Mouse (Mus musculus) inflammation-experienced regulatory T-cells, adult 6 months (primary cell): Measurements from ENCODE around the gene Slc25a1. TPM values are rescaled to one million over a fixed set of nuclear protein-coding genes. Genes with fewer than 3 reads are reported as not detected.

Source experiments
- ATAC-seq: one replicate; pipeline ENCODE4 v1.8.0; 2017
- polyA plus RNA-seq, 3 experiments: library from polyadenylated mRNA; unstranded; fragments of 100-300 nt; shearing (Covaris generic); gene quantifications; one replicate each; pipeline ENCODE4 v1.2.1; 2017

Slc25a1 gene
- polyA plus RNA-seq, 3 experiments from 2014 or later = 4.4 to 12.6 (median 8.2) TPM

GRCm38 (mm10) chr16:17921325-17922162, 6.5 kb downstream of the Slc25a1 start:
- ATAC-seq = peak; percentile 99

GRCm38 (mm10) chr16:17920586-17920985, 7.4 kb downstream of the Slc25a1 start:
- ATAC-seq = no peak

GRCm38 (mm10) chr16:17914307-17915249, 13.4 kb downstream of the Slc25a1 start, which contains the start of gene Gsc2:
Gene Gsc2, minus strand, starts transcription at chr16:17915059.
- ATAC-seq = no peak

GRCm38 (mm10) chr16:17911052-17911595, 16.9 kb downstream of the Slc25a1 start, which contains the start of gene Ess2:
Gene Ess2, minus strand, starts transcription at chr16:17911348.
- peak; percentile 100 for ATAC-seq

GRCm38 (mm10) chr16:17898462-17898861, 29.6 kb downstream of the Slc25a1 start, which contains the start of the genes Dgcr2 and Tssk2:
Gene Dgcr2, minus strand, starts transcription at chr16:17898562.
Gene Tssk2, plus strand, starts transcription at chr16:17898637.
- no peak for ATAC-seq

- ATAC-seq = no peak
Observed at GRCm38 (mm10) chr16:17896091-17896490, 31.9 kb downstream of the Slc25a1 start.

- no peak for ATAC-seq
Observed at GRCm38 (mm10) chr16:17893923-17894322, 34.1 kb downstream of the Slc25a1 start, which contains the start of gene Tssk1. Gene Tssk1, plus strand, starts transcription at chr16:17894223.

GRCm38 (mm10) chr16:17892606-17893005, 35.4 kb downstream of the Slc25a1 start:
- no peak for ATAC-seq

GRCm38 (mm10) chr16:17891567-17891959, 36.5 kb downstream of the Slc25a1 start, which contains the start of gene Gm20518:
Gene Gm20518, minus strand, starts transcription at chr16:17891671.
- peak; percentile 94 for ATAC-seq

GRCm38 (mm10) chr16:17890917-17891566, 37.0 kb downstream of the Slc25a1 start:
- ATAC-seq = peak; percentile 49

GRCm38 (mm10) chr16:17890342-17890727, 37.7 kb downstream of the Slc25a1 start:
- ATAC-seq = no peak

- ATAC-seq = no peak
Observed at GRCm38 (mm10) chr16:17889689-17890341, 38.2 kb downstream of the Slc25a1 start.

GRCm38 (mm10) chr16:17884116-17884515, 43.9 kb downstream of the Slc25a1 start:
- no peak for ATAC-seq

GRCm38 (mm10) chr16:17882196-17882595, 45.8 kb downstream of the Slc25a1 start:
- ATAC-seq = no peak

- ATAC-seq = no peak
Observed at GRCm38 (mm10) chr16:17879571-17879970, 48.4 kb downstream of the Slc25a1 start.

- no peak for ATAC-seq
Observed at GRCm38 (mm10) chr16:17876096-17876495, 51.9 kb downstream of the Slc25a1 start.

Other genes with a start within 250 kb of the Slc25a1 start
- 100 to 1,000 TPM in 1 of 3 experiments, 10 to 100 TPM in 2; 69.3 to 109 (median 71.8) TPM for gene Med15, start 195.3 kb downstream of the Slc25a1 start, polyA plus RNA-seq
- gene Klhl22, start 168.6 kb downstream of the Slc25a1 start, polyA plus RNA-seq = 10 to 100 TPM; 11.8 to 28.7 (median 13.4) TPM
- not detected for gene Scarf2, start 130.9 kb downstream of the Slc25a1 start, polyA plus RNA-seq
- not detected for gene B830017H08Rik, start 95.1 kb downstream of the Slc25a1 start, polyA plus RNA-seq
- gene Car15, start 89.9 kb downstream of the Slc25a1 start, polyA plus RNA-seq = 1 to 10 TPM in 2 of 3 experiments, under 1 TPM in 1; 0.67 to 1.9 (median 1.5) TPM
- gene Gm20518, start 36.5 kb downstream of the Slc25a1 start, polyA plus RNA-seq = under 1 TPM; 0.17 to 0.43 (median 0.18) TPM
- under 1 TPM in 1 of 3 experiments, not detected in 2; 0.13 TPM for gene Tssk1, start 34.0 kb downstream of the Slc25a1 start, polyA plus RNA-seq
- gene Dgcr2, start 29.7 kb downstream of the Slc25a1 start, polyA plus RNA-seq = 10 to 100 TPM; 16.4 to 21.8 (median 19.9) TPM
- under 1 TPM in 1 of 3 experiments, not detected in 2; 0.43 TPM for gene Tssk2, start 29.6 kb downstream of the Slc25a1 start, polyA plus RNA-seq
- 10 to 100 TPM; 29.9 to 45.9 (median 39.7) TPM for gene Ess2, start 16.9 kb downstream of the Slc25a1 start, polyA plus RNA-seq
- not detected for gene Gsc2, start 13.2 kb downstream of the Slc25a1 start, polyA plus RNA-seq
- gene Vpreb2, start 52.2 kb upstream of the Slc25a1 start, polyA plus RNA-seq = not detected
- gene Dgcr6, start 124.6 kb upstream of the Slc25a1 start, polyA plus RNA-seq = 10 to 100 TPM; 11.5 to 19.1 (median 15.0) TPM
- gene Prodh, start 162.0 kb upstream of the Slc25a1 start, polyA plus RNA-seq = 1 to 10 TPM; 1.1 to 5.3 (median 4.2) TPM
- gene Rtn4r, start 199.4 kb upstream of the Slc25a1 start, polyA plus RNA-seq = not detected